Mouse (Mus musculus) embryonic facial prominence, embryonic 11.5 days (tissue): Measurements from ENCODE around the gene Mrps15. TPM values are rescaled to one million over a fixed set of nuclear protein-coding genes. Genes with fewer than 3 reads are reported as not detected.

ENCODE experiments used
- ATAC-seq: fragments of 200-750 bp; cut with Nextera tagmentation; replicated peaks from 2 replicates; pipeline ENCODE4 v1.8.0; 2017; ENCODE audit warnings: low read depth; ENCODE audit not compliant: insufficient number of reproducible peaks, low FRiP score, low TSS enrichment
- DNase-seq: peaks from one replicate; pipeline ENCODE4 v3.0.0-alpha.2; 2015; ENCODE audit warnings: low spot score
- H3K27ac ChIP-seq: fragments of 300-500 bp; sonication (generic); replicated peaks from 2 replicates; pipeline ENCODE4 v1.5.1; 2014; ENCODE audit warnings: mild to moderate bottlenecking, low read depth, low read length, control low read depth
- H3K27me3 ChIP-seq: fragments of 300-500 bp; sonication (generic); 2 replicates; pipeline ENCODE4 v1.6.1; 2014; ENCODE audit warnings: mild to moderate bottlenecking, low read length, moderate library complexity, mixed read lengths; ENCODE audit not compliant: control insufficient read depth, insufficient read depth
- H3K36me3 ChIP-seq: fragments of 300-500 bp; sonication (generic); replicated peaks from 2 replicates; pipeline ENCODE4 v1.6.1; 2014; ENCODE audit warnings: low read depth, mild to moderate bottlenecking, low read length, moderate library complexity, mixed read lengths; ENCODE audit not compliant: control insufficient read depth, insufficient read depth
- H3K4me1 ChIP-seq: fragments of 300-500 bp; sonication (generic); 2 replicates; pipeline ENCODE4 v1.6.1; 2014; ENCODE audit warnings: low read length, mixed read lengths; ENCODE audit not compliant: control insufficient read depth, insufficient read depth
- H3K4me2 ChIP-seq: fragments of 300-500 bp; sonication (generic); 2 replicates; pipeline ENCODE4 v1.6.1; 2014; ENCODE audit warnings: low read depth, mild to moderate bottlenecking, control low read depth, low read length, moderate library complexity
- H3K4me3 ChIP-seq: fragments of 300-500 bp; sonication (generic); 2 replicates; pipeline ENCODE4 v1.5.1; 2014; ENCODE audit warnings: low read depth, low read length, control low read depth
- H3K9ac ChIP-seq: fragments of 300-500 bp; sonication (generic); replicated peaks from 2 replicates; pipeline ENCODE4 v1.6.1; 2014; ENCODE audit warnings: mild to moderate bottlenecking, control low read depth, low read length
- H3K9me3 ChIP-seq: fragments of 300-500 bp; sonication (generic); replicated peaks from 2 replicates; pipeline ENCODE4 v1.6.1; 2016; ENCODE audit warnings: mild to moderate bottlenecking, low read length, inconsistent platforms, mixed read lengths; ENCODE audit not compliant: control insufficient read depth
- WGBS: fragments of 180-500 bp; shearing (Covaris S2); extraction: QIAGEN DNeasy Blood & Tissue Kit; methylation state at CpG from one replicate; pipeline ENCODE4 v1.1.7; 2014; 5-methylcytosine and 5-hydroxymethylcytosine counted together
- polyA plus RNA-seq: library from polyadenylated mRNA; unstranded; fragments of >200 nt; fragmentation: Nextera tagmentation; extraction: Ambion mirVana; gene quantifications from 2 replicates; pipeline ENCODE4 v1.2.1, GENCODE M21; 2014

Mrps15 gene
- polyA plus RNA-seq, 1 experiment from 2014 or later, result 177 TPM

DNA sequence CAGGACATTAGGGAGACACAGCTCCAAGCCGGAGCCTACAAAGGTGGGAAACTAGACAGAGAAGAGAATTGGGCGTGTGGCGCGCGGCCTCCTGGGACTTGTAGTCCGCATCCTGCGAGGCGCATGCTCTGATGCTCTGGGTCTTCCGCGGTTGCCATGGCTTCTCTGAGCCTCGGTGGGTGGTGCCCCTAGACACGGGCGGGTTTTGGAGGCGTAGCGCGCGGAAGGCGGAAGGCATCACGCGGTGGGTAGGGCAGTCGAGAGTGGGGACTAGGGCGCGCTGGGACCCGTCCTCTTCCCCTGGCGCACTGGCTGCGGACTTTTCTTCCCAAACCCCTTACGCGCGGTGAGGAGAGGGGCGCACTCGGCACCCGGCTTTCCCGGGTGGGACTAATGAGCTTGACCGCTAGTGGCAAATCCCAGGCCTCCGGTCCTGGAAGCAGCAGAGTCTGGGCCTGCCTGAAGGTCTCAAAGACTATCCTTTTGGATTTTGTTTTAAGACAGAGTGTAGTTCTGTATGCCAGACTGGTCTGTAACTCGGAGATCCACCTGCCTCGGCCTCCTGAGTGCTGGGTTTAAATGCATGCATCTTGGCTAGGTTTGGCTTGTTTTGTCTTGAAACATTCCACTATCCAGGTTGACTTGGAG, 49.9 kb downstream of the Mrps15 start, which contains the start of gene Lsm10:
TSS of gene Lsm10 (plus strand) at position 160 of the 648 bp plus-strand sequence.
- peak within 1 kb of the TSS; percentile 25; the same call in 1 of the 2 replicates for H3K27ac ChIP-seq
- 4% methylated on average over 33 of the region's 37 CpGs for WGBS

DNA sequence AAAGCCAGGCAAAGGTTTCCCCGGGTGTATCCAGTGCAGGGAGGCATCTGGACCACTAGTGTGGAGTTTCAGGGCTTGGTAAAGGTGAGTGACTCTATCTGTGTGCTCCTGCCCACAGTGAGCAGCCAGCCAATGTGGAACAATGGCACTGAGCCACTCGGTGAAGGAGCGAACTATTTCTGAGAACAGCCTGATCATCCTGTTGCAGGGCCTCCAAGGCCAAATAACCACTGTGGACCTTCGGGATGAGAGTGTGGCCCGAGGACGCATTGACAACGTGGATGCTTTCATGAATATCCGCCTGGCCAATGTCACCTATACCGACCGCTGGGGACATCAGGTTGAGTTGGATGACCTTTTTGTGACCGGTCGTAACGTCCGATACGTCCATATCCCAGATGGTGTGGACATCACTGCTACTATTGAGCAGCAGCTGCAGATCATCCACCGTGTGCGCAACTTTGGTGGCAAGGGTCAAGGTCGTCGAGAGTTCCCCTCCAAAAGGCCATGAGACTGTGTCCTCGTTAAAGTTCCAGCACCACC, 51.1 kb downstream of the Mrps15 start:
- no peak for ATAC-seq
- Histone ChIP-seq H3K27me3 (no peaks in the 10 kb centered on the region), H3K9ac (no peak overlapping the region), H3K36me3 (no peaks in the 10 kb centered on the region), H3K4me3 (no peak overlapping the region), H3K9me3 (no peaks in the 10 kb centered on the region), H3K4me2 (no peak overlapping the region), H3K4me1 (no peaks in the 10 kb centered on the region), H3K27ac (no peak overlapping the region)
- WGBS, result 93% methylated on average over 20 of the region's 20 CpGs
- DNase-seq, result no peak

More for the DNA sequence above, 49.9 kb downstream of the Mrps15 start, which contains the start of gene Lsm10:
- no peaks in the 10 kb centered on the region for H3K9me3 ChIP-seq
- H3K4me3 ChIP-seq, result peak within 1 kb of the TSS; percentile 53
- no peaks in the 10 kb centered on the region for H3K36me3 ChIP-seq
- H3K9ac ChIP-seq, result peak within 1 kb of the TSS; percentile 77
- H3K4me1 ChIP-seq, result no peaks in the 10 kb centered on the region
- H3K27me3 ChIP-seq, result no peaks in the 10 kb centered on the region
- peak; percentile 98 for DNase-seq
- peak within 1 kb of the TSS; percentile 64 for H3K4me2 ChIP-seq
- peak; percentile 96 for ATAC-seq

DNA sequence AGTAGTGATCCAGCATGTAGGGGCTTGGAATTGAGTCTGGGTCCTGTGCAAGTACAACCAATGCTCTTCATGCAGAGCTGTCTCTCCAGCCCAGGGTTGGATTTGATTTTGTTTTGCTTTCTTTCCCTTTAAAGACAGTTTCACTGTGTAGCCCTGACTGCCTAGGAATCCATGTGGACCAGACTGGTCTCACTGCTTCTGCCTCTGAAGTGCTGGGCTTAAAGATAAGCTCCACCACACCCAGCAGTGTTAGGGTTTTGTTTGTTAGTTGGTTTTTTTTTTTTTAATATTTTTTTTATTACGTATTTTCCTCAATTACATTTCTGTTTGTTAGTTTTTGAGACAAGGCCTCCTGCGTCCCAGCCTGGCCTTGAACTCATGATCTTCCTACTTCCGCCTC, 52.6 kb downstream of the Mrps15 start:
- Histone ChIP-seq H3K27me3 (no peaks in the 10 kb centered on the region), H3K4me2 (no peak overlapping the region), H3K4me3 (no peak overlapping the region), H3K36me3 (no peaks in the 10 kb centered on the region), H3K4me1 (no peaks in the 10 kb centered on the region), H3K9ac (no peak overlapping the region), H3K9me3 (no peaks in the 10 kb centered on the region), H3K27ac (no peak overlapping the region)
- WGBS, result 85% methylated on average over 3 of the region's 3 CpGs
- DNase-seq (no peak), ATAC-seq (no peak)

GRCm38 (mm10) chr4:126100764-126101163, 54.0 kb downstream of the Mrps15 start:
- no peaks in the 10 kb centered on the region for H3K36me3 ChIP-seq
- ATAC-seq (no peak), DNase-seq (no peak)
- H3K9ac ChIP-seq, result no peak overlapping the region
- H3K4me2 ChIP-seq, result no peak overlapping the region
- WGBS, result 79% methylated on average over 3 of the region's 3 CpGs
- no peaks in the 10 kb centered on the region for H3K27me3 ChIP-seq
- no peak overlapping the region for H3K4me3 ChIP-seq
- H3K27ac ChIP-seq, result no peak overlapping the region
- no peaks in the 10 kb centered on the region for H3K9me3 ChIP-seq
- H3K4me1 ChIP-seq, result no peaks in the 10 kb centered on the region

DNA sequence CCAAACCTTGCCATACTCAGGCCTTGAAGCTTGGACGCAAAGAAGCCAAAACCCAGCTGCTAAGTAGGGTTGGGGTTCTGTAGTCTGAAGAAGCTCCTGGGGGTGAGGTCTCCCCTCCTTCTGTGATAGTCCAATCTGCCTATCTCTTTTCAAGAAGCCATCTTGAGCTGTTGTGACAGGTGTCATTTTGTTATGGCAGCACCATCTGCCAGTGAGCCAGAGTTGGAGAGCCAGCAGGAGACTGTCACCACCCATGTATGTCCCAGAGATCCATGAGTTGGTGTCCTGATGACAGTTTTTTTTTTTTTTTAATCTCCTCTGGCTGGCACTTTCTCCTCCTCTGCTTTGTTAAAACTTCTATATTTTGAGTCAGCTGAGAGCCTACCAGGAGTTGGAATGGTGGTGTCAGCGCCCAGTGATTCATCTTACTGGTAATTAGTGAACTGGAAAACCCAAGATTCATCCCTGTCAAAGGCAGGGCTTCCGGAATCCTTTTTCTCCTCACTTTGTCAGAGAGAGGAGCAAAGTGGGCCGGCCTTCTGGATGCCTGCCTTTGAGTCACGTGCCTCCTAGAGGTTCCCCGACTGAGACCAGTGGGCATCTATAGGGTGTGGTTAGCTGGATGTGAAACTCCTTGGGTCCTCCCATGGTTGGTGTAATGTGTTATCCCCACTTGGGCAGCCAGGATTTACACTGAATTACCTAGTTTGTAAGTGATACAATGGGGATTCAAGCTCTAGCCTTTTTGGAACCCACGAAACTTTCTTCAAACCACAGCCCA, 55.5 kb downstream of the Mrps15 start:
- Histone ChIP-seq H3K4me1 (no peaks in the 10 kb centered on the region), H3K27me3 (no peaks in the 10 kb centered on the region), H3K4me3 (no peak overlapping the region), H3K9ac (no peak overlapping the region; the same call in 1 of the 2 replicates), H3K27ac (no peak overlapping the region), H3K4me2 (peak overlapping the region; percentile 78; the same call in 1 of the 2 replicates), H3K36me3 (no peaks in the 10 kb centered on the region), H3K9me3 (no peaks in the 10 kb centered on the region)
- DNase-seq (no peak), ATAC-seq (no peak)
- WGBS, result 45% methylated on average over 7 of the region's 7 CpGs

DNA sequence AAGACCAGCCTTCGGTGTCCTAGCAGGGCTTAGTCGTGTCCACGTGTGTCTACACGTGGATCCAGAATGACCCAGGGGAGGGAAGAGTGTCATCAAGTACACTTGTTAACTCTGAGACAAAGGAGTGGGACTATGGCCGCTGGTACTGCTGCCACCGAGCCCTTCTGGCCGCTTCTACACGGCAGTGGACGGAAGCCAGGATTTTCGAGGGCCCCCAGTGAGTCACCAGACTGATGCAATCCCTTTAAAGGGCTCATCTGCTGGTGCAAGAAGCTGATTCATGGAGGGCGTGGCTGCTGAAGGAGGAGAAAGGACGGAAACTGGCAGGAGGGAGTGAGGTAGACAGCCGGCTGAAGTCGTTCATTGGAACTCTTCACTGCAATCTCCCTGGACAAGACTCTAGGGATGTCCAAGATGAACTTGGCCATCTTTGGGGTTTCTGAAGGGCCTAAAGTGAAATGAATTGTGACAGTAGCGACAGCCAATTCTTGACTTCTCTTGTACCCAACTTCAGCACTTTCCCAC, 56.4 kb downstream of the Mrps15 start:
- H3K27ac ChIP-seq, result peak overlapping the region; percentile 48
- H3K27me3 ChIP-seq, result no peaks in the 10 kb centered on the region
- peak; percentile 56 for DNase-seq
- peak overlapping the region; percentile 57 for H3K9ac ChIP-seq
- H3K4me3 ChIP-seq, result peak overlapping the region; percentile 97
- H3K4me1 ChIP-seq, result no peaks in the 10 kb centered on the region
- H3K36me3 ChIP-seq, result no peaks in the 10 kb centered on the region
- H3K4me2 ChIP-seq, result peak overlapping the region; percentile 78
- H3K9me3 ChIP-seq, result no peaks in the 10 kb centered on the region
- ATAC-seq, result peak; percentile 31; the same call in 1 of the 2 replicates
- 3% methylated on average over 15 of the region's 15 CpGs for WGBS

DNA sequence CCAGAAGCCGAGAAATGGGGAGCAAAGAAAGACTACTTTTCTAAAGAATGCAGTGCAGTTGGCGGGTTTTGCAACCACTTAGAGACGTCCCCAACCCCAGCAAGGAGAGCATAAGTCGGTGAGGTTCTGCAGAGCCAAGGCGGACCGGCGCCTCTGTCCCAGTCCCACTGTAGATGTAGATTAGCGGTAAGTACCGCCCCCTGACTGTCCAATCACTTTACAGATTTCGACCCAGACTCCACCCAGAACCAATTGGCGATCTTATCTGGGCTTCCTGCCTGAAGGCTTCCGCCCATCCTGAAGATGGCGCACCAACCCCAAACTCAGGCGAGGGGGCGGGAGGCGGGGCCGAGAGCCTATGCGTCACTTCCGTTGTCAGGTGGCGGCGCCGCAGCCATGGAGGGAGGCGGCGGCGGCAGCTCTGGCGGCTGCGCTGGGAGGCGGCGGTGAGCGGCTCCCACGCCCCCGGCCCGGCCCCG, 56.9 kb downstream of the Mrps15 start, which contains the start of gene Stk40:
TSS of gene Stk40 (plus strand) at position 368 of the 479 bp plus-strand sequence.
- Histone ChIP-seq H3K4me2 (peak within 1 kb of the TSS; percentile 89), H3K27ac (peak within 1 kb of the TSS; percentile 48), H3K9ac (peak within 1 kb of the TSS; percentile 78), H3K4me1 (no peaks in the 10 kb centered on the region), H3K36me3 (no peaks in the 10 kb centered on the region), H3K9me3 (no peaks in the 10 kb centered on the region), H3K27me3 (no peaks in the 10 kb centered on the region), H3K4me3 (peak within 1 kb of the TSS; percentile 97)
- ATAC-seq, result peak; percentile 95
- peak; percentile 99 for DNase-seq
- WGBS, result under 1% methylated on average over 34 of the region's 34 CpGs
